Mouse (Mus musculus): ENCODE results near the gene Marf1. TPM values are rescaled to one million over a fixed set of nuclear protein-coding genes. Genes with fewer than 3 reads are reported as not detected.
"Not testable (repeated sequence)": the region's sequence is repeated elsewhere in the genome, so short reads cannot be mapped to it uniquely, and the experiment has no call there.

Marf1 gene
- total and polyA plus RNA-seq, 3 experiments = 19.9 to 28.1 (median 26.7) TPM

DNA sequence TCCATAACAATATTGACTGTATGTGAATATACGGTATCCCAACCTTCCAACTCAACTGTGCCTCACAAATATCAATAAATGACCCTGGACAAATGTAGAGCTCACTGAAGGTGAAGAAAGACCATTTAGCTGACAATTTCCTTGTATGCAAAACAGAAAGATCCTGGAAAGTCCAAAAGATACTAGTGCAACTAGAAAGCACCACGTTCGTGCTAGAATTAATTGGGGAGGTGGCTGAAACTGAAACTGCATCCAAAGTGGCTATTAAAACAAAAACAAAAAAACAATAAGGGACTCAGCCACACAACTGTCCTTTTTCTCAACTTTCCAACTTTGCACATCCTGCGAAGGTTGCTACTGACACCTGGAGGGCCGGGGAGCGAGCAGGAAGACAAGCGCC lies 4.6 kb downstream of the Marf1 start:
- peak; percentile 35 for DNase-seq (ENCODE audit: extremely low read depth)
- in situ Hi-C loops (cut with MboI; ENCODE audit: low pct_ligation_motif_present, low pct_unique_long_range_greater_than_20kb, low sequenced_read_pairs) = no loop called here
- dilution Hi-C loops (cut with MboI; ENCODE audit: extremely low pct_ligation_motif_present, extremely low pct_unique_long_range_greater_than_20kb, low sequenced_read_pairs) = no loop called here

DNA sequence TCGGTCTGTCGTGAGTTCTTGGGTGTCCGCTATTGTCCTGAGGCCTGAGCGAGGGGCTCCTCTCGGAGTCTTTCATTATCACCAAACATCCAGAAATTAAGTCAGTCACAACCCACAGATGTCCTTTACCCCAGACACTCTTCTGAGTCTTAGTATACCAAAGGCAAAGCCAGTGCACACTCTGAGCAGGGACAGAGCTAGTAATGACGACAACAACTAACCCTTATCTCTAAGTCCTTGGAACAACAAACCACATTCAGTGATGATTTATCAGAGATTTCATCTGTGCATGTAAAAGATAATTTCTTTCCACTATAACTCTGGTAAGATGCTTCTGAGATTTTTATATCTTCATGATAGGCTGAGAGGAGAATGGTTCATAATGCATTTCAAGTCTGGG lies 6.8 kb downstream of the Marf1 start:
- Histone ChIP-seq H3K36me3 (replicated peaks in 1 of 2; ENCODE audit: control insufficient read depth in 1 of 2, insufficient read depth in 1 of 2, low read length in 1 of 2) (peaks cover 29 to 51% of the 10 kb centered on the region in 2 experiments), H3K4me3 (replicated peaks in 1 of 3; ENCODE audit: low read depth in 2 of 3, low read length in 2 of 3, poor library complexity in 1 of 3) (no peak overlapping the region), H3K9ac (ENCODE audit: insufficient read depth, low read depth) (no peak overlapping the region), H3K79me2 (replicated peaks; ENCODE audit: control insufficient read depth, extremely low read depth, insufficient read depth, poor library complexity, severe bottlenecking) (peaks cover 54% of the 10 kb centered on the region), H3K4me1 (ENCODE audit: control insufficient read depth in 1 of 2, insufficient read depth in 2 of 2) (peaks cover 11 to 45% of the 10 kb centered on the region in 2 experiments), H3K27ac (ENCODE audit: insufficient read depth, low read depth) (no peak overlapping the region), H3K27me3 (replicated peaks) (no peaks in the 10 kb centered on the region), H3K4me2 (ENCODE audit: insufficient read depth, low read depth, poor library complexity, severe bottlenecking) (0 out of 2 replicates have a peak overlapping the region, but pooled peaks have one; percentile 17), H3K9me3 (replicated peaks; ENCODE audit: low read length) (no peaks in the 10 kb centered on the region)
- DNase-seq (ENCODE audit: extremely low read depth) = no peak
- in situ Hi-C loops (cut with MboI; ENCODE audit: low pct_ligation_motif_present, low pct_unique_long_range_greater_than_20kb, low sequenced_read_pairs) (no loop called here), dilution Hi-C loops (cut with MboI; ENCODE audit: extremely low pct_ligation_motif_present, extremely low pct_unique_long_range_greater_than_20kb, low sequenced_read_pairs) (no loop called here)
- TF ChIP-seq RAD21 (IDR thresholded peaks at IDR 0.05; ENCODE audit: low read depth, low read length) (no peak), IRF4 (IDR thresholded peaks at IDR 0.05; ENCODE audit: low read depth, low read length) (no peak)

More for the DNA sequence above, 4.6 kb downstream of the Marf1 start:
- Histone ChIP-seq H3K27me3 (replicated peaks) (no peaks in the 10 kb centered on the region), H3K9me3 (replicated peaks; ENCODE audit: low read length) (no peaks in the 10 kb centered on the region), H3K9ac (ENCODE audit: insufficient read depth, low read depth) (peak overlapping the region; percentile 97), H3K4me2 (ENCODE audit: insufficient read depth, low read depth, poor library complexity, severe bottlenecking) (peak overlapping the region; percentile 95; the same call in 1 of the 2 replicates), H3K27ac (ENCODE audit: insufficient read depth, low read depth) (peak overlapping the region; percentile 78; the same call in 1 of the 2 replicates), H3K4me3 (replicated peaks in 1 of 3; ENCODE audit: low read depth in 2 of 3, low read length in 2 of 3, poor library complexity in 1 of 3) (peak overlapping the region; percentile 83 to 98 (median 87)), H3K36me3 (replicated peaks in 1 of 2; ENCODE audit: control insufficient read depth in 1 of 2, insufficient read depth in 1 of 2, low read length in 1 of 2) (peaks cover 10 to 28% of the 10 kb centered on the region in 2 experiments), H3K4me1 (ENCODE audit: control insufficient read depth in 1 of 2, insufficient read depth in 2 of 2) (peaks cover 11 to 50% of the 10 kb centered on the region in 2 experiments), H3K79me2 (replicated peaks; ENCODE audit: control insufficient read depth, extremely low read depth, insufficient read depth, poor library complexity, severe bottlenecking) (peaks cover 46% of the 10 kb centered on the region)
- TF ChIP-seq MAFK (IDR thresholded peaks at IDR 0.05; ENCODE audit: insufficient replicate concordance, low read length) = 0 out of 2 replicates have a peak, but pooled peaks have one; percentile 12
- peak; percentile 28; the same call in 1 of the 2 replicates for TF ChIP-seq EP300 (IDR thresholded peaks at IDR 0.05; ENCODE audit: low read length)
- TF ChIP-seq USF2 (conservative IDR thresholded peaks at IDR 0.05; ENCODE audit: low read depth, low read length) = no peak
- TF ChIP-seq TCF12 (IDR thresholded peaks at IDR 0.05; ENCODE audit: low read depth, low read length) = no peak
- TF ChIP-seq IRF4 (IDR thresholded peaks at IDR 0.05; ENCODE audit: low read depth, low read length) = peak; percentile 73
- 0 out of 2 replicates have a peak, but pooled peaks have one; percentile 51 for TF ChIP-seq RCOR1 (conservative IDR thresholded peaks at IDR 0.05; ENCODE audit: low read depth, low read length)
- TF ChIP-seq SMC3 (IDR thresholded peaks at IDR 0.05; ENCODE audit: low read depth, low read length) = no peak
- TF ChIP-seq MXI1 (IDR thresholded peaks at IDR 0.05; ENCODE audit: low read depth, low read length) = 0 out of 2 replicates have a peak, but pooled peaks have one; percentile 2
- TF ChIP-seq TBP (conservative IDR thresholded peaks at IDR 0.05; ENCODE audit: low read depth, low read length) = 0 out of 2 replicates have a peak, but pooled peaks have one; percentile 4
- no peak for TF ChIP-seq MYC (IDR thresholded peaks at IDR 0.05; ENCODE audit: low read depth, low read length)
- peak; percentile 66; the same call in 1 of the 2 replicates for TF ChIP-seq BHLHE40 (IDR thresholded peaks at IDR 0.05; ENCODE audit: low read depth, low read length)

DNA sequence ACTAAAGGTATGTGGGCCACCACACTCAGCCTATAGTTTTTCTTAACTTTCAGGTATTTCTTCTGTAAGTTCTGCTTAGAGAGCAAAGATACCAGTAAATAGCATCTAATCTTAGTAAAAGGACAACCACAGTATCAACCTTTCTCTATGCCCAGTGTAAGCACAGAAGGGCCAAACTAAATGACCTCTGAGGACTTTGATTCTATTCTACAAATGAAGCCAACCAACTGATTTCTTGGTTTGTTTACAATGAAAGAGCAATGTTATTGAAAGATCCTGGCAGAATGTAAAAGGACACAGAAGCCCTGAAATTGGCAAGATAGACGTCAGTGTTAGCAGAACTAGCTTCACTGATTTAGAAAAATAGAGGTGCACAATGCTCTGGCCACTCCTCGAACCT lies 7.5 kb downstream of the Marf1 start:
- DNase-seq (ENCODE audit: extremely low read depth); H3K4me3 ChIP-seq (replicated peaks in 1 of 3; ENCODE audit: low read depth in 2 of 3, low read length in 2 of 3, poor library complexity in 1 of 3); H3K27me3 ChIP-seq (replicated peaks); in situ Hi-C loops (cut with MboI; ENCODE audit: low pct_ligation_motif_present, low pct_unique_long_range_greater_than_20kb, low sequenced_read_pairs); H3K27ac ChIP-seq (ENCODE audit: insufficient read depth, low read depth); dilution Hi-C loops (cut with MboI; ENCODE audit: extremely low pct_ligation_motif_present, extremely low pct_unique_long_range_greater_than_20kb, low sequenced_read_pairs); H3K9me3 ChIP-seq (replicated peaks; ENCODE audit: low read length); H3K4me2 ChIP-seq (ENCODE audit: insufficient read depth, low read depth, poor library complexity, severe bottlenecking); H3K9ac ChIP-seq (ENCODE audit: insufficient read depth, low read depth): not testable (repeated sequence)
- Histone ChIP-seq H3K79me2 (replicated peaks; ENCODE audit: control insufficient read depth, extremely low read depth, insufficient read depth, poor library complexity, severe bottlenecking) (peaks cover 54% of the 10 kb centered on the region), H3K36me3 (replicated peaks in 1 of 2; ENCODE audit: control insufficient read depth in 1 of 2, insufficient read depth in 1 of 2, low read length in 1 of 2) (peaks cover 34 to 57% of the 10 kb centered on the region in 2 experiments), H3K4me1 (ENCODE audit: control insufficient read depth in 1 of 2, insufficient read depth in 2 of 2) (peaks cover 11 to 45% of the 10 kb centered on the region in 2 experiments)
